Mouse (Mus musculus): Measurements from ENCODE around the gene Dolpp1. TPM values are rescaled to one million over a fixed set of nuclear protein-coding genes. Genes with fewer than 3 reads are reported as not detected.
"Not testable (repeated sequence)": the region's sequence is repeated elsewhere in the genome, so short reads cannot be mapped to it uniquely, and the experiment has no call there.

Dolpp1 gene
- polyA plus RNA-seq, 1 experiment from 2014 or later = 34.8 TPM

DNA sequence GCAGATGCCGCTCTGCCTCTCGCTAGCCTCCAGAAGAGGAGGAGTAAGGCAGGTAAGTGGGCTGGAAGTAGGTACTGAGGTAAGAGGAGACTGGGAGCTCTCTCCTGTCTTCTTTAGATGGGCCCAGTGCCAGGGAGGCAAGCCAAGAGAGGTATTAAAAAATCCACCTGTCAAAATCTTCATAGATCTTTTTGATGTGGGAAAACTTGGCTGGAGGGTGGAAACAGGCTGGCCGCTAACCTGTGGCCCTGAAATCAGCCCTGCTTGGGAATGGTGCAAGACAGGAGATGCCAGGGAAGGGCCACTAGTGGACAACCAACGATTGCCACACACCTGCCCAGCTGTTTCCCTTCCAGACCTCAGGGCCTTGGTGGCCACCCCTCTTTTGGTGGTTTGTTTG, 22.0 kb downstream of the Dolpp1 start:
- Histone ChIP-seq H3K9me3 (no peaks in the 10 kb centered on the region), H3K4me1 (peaks cover 22% of the 10 kb centered on the region), H3K9ac (no peak overlapping the region; the same call in 1 of the 2 replicates), H3K4me3 (no peak overlapping the region), H3K4me2 (replicated peaks) (0 out of 2 replicates have a peak overlapping the region, but pooled peaks have one; percentile 76), H3K27ac (no peak overlapping the region), H3K36me3 (peaks cover 15% of the 10 kb centered on the region; the same call in 1 of the 2 replicates), H3K27me3 (no peaks in the 10 kb centered on the region)
- 87% methylated on average over 4 of the region's 4 CpGs for WGBS
- ATAC-seq (ENCODE audit: insufficient number of reproducible peaks, insufficient read depth, low FRiP score, low TSS enrichment) = no peak

DNA sequence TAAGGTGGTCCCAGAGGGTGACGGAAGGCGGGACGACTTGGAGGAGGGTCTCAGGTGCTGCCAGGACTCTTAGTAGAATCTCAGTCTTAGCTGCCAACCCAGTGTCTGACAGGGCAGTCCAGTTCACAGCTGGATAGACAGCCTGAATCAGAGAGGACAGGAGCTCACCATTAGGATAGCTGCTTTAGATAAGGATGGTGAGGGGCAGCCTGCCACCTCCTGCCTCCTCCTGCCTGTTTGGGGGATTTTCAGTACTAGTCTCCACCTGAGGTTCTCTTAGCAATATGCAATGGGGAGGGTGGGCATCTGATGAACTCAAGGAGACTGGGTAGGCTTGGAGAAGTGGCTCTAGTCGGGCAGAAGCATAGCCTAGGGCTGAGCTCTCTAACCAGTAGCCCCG, 22.6 kb downstream of the Dolpp1 start:
- H3K9me3 ChIP-seq = no peaks in the 10 kb centered on the region
- no peak for ATAC-seq (ENCODE audit: insufficient number of reproducible peaks, insufficient read depth, low FRiP score, low TSS enrichment)
- H3K36me3 ChIP-seq = peaks cover 10% of the 10 kb centered on the region; the same call in 1 of the 2 replicates
- peak overlapping the region; percentile 76 for H3K4me2 ChIP-seq (replicated peaks)
- no peak overlapping the region for H3K9ac ChIP-seq
- no peaks in the 10 kb centered on the region for H3K27me3 ChIP-seq
- no peak overlapping the region for H3K27ac ChIP-seq
- peak overlapping the region; percentile 74 for H3K4me3 ChIP-seq
- 51% methylated on average over 5 of the region's 5 CpGs for WGBS
- peaks cover 23% of the 10 kb centered on the region for H3K4me1 ChIP-seq

DNA sequence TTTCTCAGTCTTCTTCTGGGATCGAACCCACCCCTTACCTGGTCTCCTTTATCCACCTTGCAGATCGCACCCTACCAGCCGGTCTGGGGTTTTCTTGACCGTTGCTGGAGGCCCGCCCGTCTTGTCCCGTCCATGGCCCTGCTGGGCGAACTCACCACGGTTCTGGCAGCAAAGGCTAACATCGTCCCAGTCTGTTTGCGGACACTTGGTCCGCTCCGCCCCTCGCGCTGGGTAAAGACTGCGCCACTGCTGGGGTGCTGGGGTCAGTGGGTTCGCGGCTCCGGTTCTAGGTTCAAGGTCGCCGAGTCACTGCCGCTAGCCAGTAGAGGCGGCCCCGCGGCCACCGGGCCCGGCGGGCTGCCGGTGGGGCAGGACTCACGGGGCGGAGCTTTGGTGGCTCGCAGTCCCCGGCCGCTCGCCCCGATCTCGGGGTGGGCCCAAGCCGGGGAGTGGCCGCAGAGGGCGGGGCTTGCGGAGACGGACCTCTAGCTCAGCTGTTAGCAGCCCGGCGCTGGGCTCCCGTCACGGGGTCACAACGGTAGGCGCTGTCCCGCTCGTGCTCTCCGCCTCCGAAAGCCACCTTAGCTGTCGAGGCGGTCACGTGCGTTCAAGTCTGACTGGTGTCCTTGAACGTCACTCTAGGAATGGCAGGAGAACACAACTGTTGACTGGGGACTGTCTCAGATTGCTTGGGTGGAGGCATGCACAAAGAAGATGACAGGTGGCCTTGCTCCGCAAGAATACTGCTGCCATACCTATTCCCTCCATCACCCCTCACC, 23.3 kb downstream of the Dolpp1 start, which contains the start of gene Crat:
Crat (minus strand) TSS at position 657 of the 779 bp plus-strand sequence.
- under 1% methylated on average over 56 of the region's 58 CpGs for WGBS
- Histone ChIP-seq H3K4me1 (peaks cover 23% of the 10 kb centered on the region), H3K4me2 (replicated peaks) (peak within 1 kb of the TSS; percentile 76), H3K27ac (peak within 1 kb of the TSS; percentile 96), H3K4me3 (peak within 1 kb of the TSS; percentile 74), H3K9me3 (no peaks in the 10 kb centered on the region), H3K9ac (peak within 1 kb of the TSS; percentile 82), H3K36me3 (0 out of 2 replicates have a peak, but pooled peaks cover 4% of the 10 kb centered on the region), H3K27me3 (no peaks in the 10 kb centered on the region)
- ATAC-seq (ENCODE audit: insufficient number of reproducible peaks, insufficient read depth, low FRiP score, low TSS enrichment) = peak; percentile 83

DNA sequence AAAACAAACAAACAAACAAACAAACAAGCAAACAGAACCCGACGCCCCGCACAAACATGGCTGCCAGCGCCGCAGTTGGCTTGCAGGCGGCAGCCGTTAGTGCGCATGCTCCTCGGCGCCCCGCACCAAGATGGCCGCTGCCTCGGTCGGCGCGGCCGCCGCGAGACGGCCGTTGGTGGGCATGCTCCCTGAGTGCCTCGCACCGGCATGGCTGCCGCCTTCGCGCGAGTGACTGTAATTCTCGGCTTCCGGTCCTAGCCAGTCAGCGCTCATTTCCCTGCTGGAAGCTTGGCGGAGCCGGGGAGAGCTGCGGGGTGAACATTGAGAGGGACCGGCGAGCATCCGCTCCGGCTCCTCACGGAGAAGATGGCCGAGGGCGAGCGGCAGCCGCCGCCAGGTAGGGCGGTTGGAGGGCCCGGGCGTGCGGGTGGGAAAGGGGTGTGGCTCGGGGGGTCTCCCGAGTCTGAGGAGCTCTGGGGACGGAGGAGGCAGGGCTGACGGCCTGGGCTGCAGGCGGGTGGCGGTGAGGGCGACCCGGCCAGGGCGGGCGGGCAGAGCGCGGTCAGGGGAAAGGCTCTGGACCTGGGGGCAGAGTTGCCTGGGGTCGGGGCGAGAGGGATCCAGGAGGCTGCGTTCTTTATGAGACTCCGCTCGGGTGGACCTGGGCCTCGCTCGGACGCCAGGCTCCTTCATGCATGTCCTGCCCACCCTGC, 24.0 kb downstream of the Dolpp1 start, which contains the start of gene Ptpa:
Ptpa (plus strand) TSS at position 104 of the 713 bp plus-strand sequence.
- Histone ChIP-seq H3K4me3 (peak within 1 kb of the TSS; percentile 74), H3K4me1 (peaks cover 25% of the 10 kb centered on the region), H3K27me3 (no peaks in the 10 kb centered on the region), H3K27ac (peak within 1 kb of the TSS; percentile 96), H3K9ac (peak within 1 kb of the TSS; percentile 82), H3K9me3 (no peaks in the 10 kb centered on the region), H3K36me3 (no peaks in the 10 kb centered on the region), H3K4me2 (replicated peaks) (peak within 1 kb of the TSS; percentile 76)
- ATAC-seq (ENCODE audit: insufficient number of reproducible peaks, insufficient read depth, low FRiP score, low TSS enrichment) = peak; percentile 91
- WGBS = under 1% methylated on average over 67 of the region's 67 CpGs

DNA sequence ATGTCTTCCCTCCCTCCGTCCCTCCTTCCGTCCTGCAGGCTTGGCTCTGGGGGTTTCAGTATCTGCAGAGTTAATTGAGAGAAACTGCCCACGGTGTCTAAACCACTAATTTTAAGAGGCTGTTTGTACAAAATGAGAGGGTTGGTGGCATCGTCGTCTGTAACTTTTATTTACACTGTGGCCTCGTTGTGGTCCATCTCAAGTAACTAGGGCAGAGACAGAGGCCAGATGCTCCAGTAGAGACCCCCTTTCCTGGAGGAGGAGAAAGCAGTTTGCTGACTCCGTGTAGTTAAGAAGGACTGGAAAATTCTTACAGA, 24.6 kb downstream of the Dolpp1 start:
- no peaks in the 10 kb centered on the region for H3K36me3 ChIP-seq
- no peak for ATAC-seq (ENCODE audit: insufficient number of reproducible peaks, insufficient read depth, low FRiP score, low TSS enrichment)
- no peaks in the 10 kb centered on the region for H3K27me3 ChIP-seq
- peak overlapping the region; percentile 82 for H3K9ac ChIP-seq
- H3K4me2 ChIP-seq (replicated peaks) = peak overlapping the region; percentile 76
- peak overlapping the region; percentile 74 for H3K4me3 ChIP-seq
- under 1% methylated on average over 7 of the region's 7 CpGs for WGBS
- H3K27ac ChIP-seq = peak overlapping the region; percentile 96
- no peaks in the 10 kb centered on the region for H3K9me3 ChIP-seq
- peaks cover 28% of the 10 kb centered on the region for H3K4me1 ChIP-seq

DNA sequence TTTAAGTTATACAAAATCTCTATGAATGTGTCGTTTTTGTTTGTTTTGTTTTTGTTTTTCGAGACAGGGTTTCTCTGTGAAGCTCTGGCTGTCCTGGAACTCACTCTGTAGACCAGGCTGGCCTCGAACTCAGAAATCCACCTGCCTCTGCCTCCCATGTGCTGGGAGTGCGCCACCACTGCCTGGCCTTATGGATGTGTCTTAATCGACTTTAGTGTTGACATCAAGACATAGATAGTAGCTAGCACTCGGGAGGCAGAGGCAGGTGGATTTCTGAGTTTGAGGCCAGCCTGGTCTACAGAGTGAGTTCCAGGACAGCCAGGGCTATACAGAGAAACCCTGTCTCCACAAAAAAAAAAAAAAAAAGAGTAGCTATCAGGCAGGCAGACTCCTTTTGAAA, 25.1 kb downstream of the Dolpp1 start:
- H3K27me3 ChIP-seq; H3K9me3 ChIP-seq; ATAC-seq (ENCODE audit: insufficient number of reproducible peaks, insufficient read depth, low FRiP score, low TSS enrichment); H3K27ac ChIP-seq; H3K36me3 ChIP-seq; H3K9ac ChIP-seq: not testable (repeated sequence)
- 80% methylated on average over 6 of the region's 6 CpGs for WGBS
- peaks cover 28% of the 10 kb centered on the region for H3K4me1 ChIP-seq
- peak overlapping the region; percentile 76 for H3K4me2 ChIP-seq (replicated peaks)
- peak overlapping the region; percentile 74; the same call in 1 of the 2 replicates for H3K4me3 ChIP-seq

DNA sequence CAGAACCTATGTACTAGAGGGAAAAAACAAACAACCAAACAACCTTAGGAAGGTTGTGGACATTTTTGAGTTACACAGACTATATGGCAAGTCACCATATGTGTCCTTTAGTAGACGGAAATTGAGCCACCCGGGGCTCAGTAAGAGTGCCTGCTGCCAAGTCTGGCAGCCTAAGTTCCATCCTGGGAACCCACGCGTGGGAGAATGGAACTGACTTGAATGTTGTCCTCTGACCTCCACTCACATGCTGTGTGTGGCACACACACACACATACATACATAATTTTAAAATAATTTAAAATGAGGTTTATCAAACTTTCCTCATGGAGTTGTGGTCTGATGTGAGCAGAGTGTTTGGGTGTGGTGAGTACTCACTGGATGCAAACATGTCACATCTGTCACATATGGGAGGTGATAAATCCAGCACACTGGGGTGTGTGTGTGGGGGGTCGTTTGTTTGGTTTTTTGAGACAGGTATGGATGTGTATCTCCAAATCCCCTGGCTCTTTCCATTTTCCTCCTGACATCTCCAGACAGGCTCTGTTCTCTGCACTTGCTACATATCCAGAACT, 25.6 kb downstream of the Dolpp1 start:
- no peaks in the 10 kb centered on the region for H3K27me3 ChIP-seq
- 74% methylated on average over 5 of the region's 5 CpGs for WGBS
- peaks cover 28% of the 10 kb centered on the region for H3K4me1 ChIP-seq
- ATAC-seq (ENCODE audit: insufficient number of reproducible peaks, insufficient read depth, low FRiP score, low TSS enrichment) = no peak
- H3K36me3 ChIP-seq = no peaks in the 10 kb centered on the region
- no peaks in the 10 kb centered on the region for H3K9me3 ChIP-seq
- H3K9ac ChIP-seq = no peak overlapping the region
- H3K4me2 ChIP-seq (replicated peaks) = peak overlapping the region; percentile 38; the same call in 1 of the 2 replicates
- H3K4me3 ChIP-seq = no peak overlapping the region
- peak overlapping the region; percentile 92 for H3K27ac ChIP-seq

DNA sequence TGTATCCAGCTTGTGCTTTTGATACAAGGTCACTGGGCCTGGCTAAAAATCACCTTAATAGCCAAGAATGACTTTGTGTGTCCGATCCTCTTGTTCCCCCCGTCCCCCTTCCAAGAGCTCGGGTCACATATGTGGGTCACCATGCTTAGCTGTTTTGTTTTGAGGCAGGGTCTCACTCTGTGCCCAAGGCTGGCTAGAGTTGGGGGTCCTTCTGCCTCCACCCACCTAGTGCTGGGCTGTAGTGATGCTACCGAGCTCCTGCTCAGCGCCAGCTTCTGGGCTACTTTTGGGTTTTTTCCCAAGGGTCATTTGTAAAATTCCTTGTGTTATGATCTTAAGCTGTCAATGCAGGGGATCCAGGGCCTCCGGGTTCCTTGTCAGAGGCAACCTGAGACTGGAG, 26.2 kb downstream of the Dolpp1 start:
- H3K4me1 ChIP-seq = peaks cover 28% of the 10 kb centered on the region
- peak overlapping the region; percentile 41; the same call in 1 of the 2 replicates for H3K9ac ChIP-seq
- peak overlapping the region; percentile 38 for H3K4me2 ChIP-seq (replicated peaks)
- H3K36me3 ChIP-seq = no peaks in the 10 kb centered on the region; the same call in 1 of the 2 replicates
- H3K27ac ChIP-seq = peak overlapping the region; percentile 92
- WGBS = 63% methylated on average over 6 of the region's 6 CpGs
- H3K4me3 ChIP-seq = peak overlapping the region; percentile 12; the same call in 1 of the 2 replicates
- no peaks in the 10 kb centered on the region for H3K9me3 ChIP-seq
- ATAC-seq (ENCODE audit: insufficient number of reproducible peaks, insufficient read depth, low FRiP score, low TSS enrichment) = no peak
- H3K27me3 ChIP-seq = no peaks in the 10 kb centered on the region

DNA sequence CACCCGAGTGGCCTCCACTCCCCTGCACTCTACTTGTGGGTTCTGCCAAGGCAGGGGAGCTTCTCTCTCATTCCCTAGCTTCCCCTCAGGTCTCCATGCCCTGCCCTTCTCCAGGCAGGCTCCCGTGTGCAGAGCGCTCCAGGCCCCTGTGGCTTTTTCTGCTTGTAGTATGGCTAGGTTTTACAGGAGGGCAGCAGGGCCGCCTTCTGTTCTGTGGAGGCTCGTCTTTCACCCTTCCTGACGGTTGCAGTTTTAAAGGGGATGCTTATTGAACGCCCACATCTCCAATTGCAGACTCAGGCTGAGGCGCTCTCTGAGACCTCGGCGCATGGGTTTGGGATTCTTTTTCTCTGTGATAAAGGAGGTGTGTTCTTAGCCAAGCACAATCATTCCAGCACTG, 27.1 kb downstream of the Dolpp1 start:
- peak overlapping the region; percentile 12; the same call in 1 of the 2 replicates for H3K4me3 ChIP-seq
- H3K9me3 ChIP-seq = no peaks in the 10 kb centered on the region
- H3K4me2 ChIP-seq (replicated peaks) = peak overlapping the region; percentile 38
- 16% methylated on average over 10 of the region's 10 CpGs for WGBS
- H3K36me3 ChIP-seq = no peaks in the 10 kb centered on the region; the same call in 1 of the 2 replicates
- peaks cover 28% of the 10 kb centered on the region for H3K4me1 ChIP-seq
- H3K27ac ChIP-seq = peak overlapping the region; percentile 92
- peak overlapping the region; percentile 41 for H3K9ac ChIP-seq
- ATAC-seq (ENCODE audit: insufficient number of reproducible peaks, insufficient read depth, low FRiP score, low TSS enrichment) = no peak
- H3K27me3 ChIP-seq = no peaks in the 10 kb centered on the region

DNA sequence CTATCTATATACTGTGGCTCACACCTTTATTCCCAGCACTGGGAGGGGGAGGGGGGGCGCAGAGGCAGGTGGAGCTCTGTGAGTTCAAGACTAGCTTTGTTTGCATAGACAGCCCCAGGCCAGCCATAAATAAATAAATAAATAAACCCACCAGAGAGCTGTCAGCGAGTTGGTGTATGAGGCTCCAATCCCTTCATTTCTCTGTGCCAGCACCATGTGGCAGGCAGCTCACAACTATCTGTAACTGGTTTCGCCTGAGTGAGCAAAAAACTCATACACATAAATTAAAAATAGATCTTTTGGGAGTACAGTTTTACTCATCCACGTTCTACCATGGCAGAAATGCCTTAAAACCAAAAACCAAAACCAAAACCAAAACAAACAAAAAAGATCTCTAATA, 29.4 kb downstream of the Dolpp1 start:
- Histone ChIP-seq H3K9ac (no peak overlapping the region), H3K27ac (no peak overlapping the region), H3K9me3 (no peaks in the 10 kb centered on the region), H3K36me3 (peaks cover 7% of the 10 kb centered on the region), H3K4me2 (replicated peaks) (no peak overlapping the region), H3K4me1 (peaks cover 23% of the 10 kb centered on the region), H3K27me3 (no peaks in the 10 kb centered on the region), H3K4me3 (no peak overlapping the region)
- no peak for ATAC-seq (ENCODE audit: insufficient number of reproducible peaks, insufficient read depth, low FRiP score, low TSS enrichment)
- WGBS = 73% methylated on average over 4 of the region's 4 CpGs

DNA sequence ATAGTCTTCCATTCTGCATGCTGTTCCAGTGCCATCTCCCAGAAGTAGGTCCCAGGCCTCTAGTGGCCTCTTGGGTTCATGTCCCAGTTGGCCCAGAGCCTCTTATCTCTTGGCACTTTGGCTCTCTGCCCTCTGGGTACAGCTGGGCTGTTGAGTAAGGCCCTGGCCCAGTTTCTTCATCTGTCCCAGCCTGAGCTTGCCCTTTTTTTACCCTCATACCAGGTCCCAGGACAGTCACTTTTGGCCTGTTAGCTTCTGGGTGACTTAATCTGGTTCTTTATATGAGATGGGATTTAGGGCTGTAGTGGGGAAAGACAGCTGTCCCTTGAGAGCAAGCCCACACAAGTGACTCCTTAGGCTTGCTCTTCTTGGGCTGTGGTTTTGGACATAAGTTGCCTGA, 37.1 kb downstream of the Dolpp1 start:
- no peaks in the 10 kb centered on the region for H3K9me3 ChIP-seq
- H3K4me2 ChIP-seq (replicated peaks) = no peak overlapping the region
- H3K4me3 ChIP-seq = no peak overlapping the region
- H3K27ac ChIP-seq = no peak overlapping the region
- no peaks in the 10 kb centered on the region for H3K27me3 ChIP-seq
- no peak for ATAC-seq (ENCODE audit: insufficient number of reproducible peaks, insufficient read depth, low FRiP score, low TSS enrichment)
- H3K4me1 ChIP-seq = no peaks in the 10 kb centered on the region
- H3K9ac ChIP-seq = no peak overlapping the region
- peaks cover 80% of the 10 kb centered on the region for H3K36me3 ChIP-seq

All from embryonic facial prominence, embryonic 12.5 days (tissue).